Mouse (Mus musculus) embryonic fibroblast, embryonic 13.5 days (primary cell): Measurements from ENCODE around the gene Scn10a.

Experiments
- CTCF ChIP-seq: IDR thresholded peaks from 2 replicates; pipeline ENCODE4 v1.5.1; 2011; ENCODE audit warnings: mild to moderate bottlenecking, control low read depth, low read length, moderate library complexity, borderline replicate concordance; ENCODE audit not compliant: insufficient read depth
- POLR2A ChIP-seq: IDR thresholded peaks from 2 replicates; pipeline ENCODE4 v1.6.1; 2011; ENCODE audit warnings: low read depth, mild to moderate bottlenecking, control low read depth, low read length, moderate library complexity

DNA sequence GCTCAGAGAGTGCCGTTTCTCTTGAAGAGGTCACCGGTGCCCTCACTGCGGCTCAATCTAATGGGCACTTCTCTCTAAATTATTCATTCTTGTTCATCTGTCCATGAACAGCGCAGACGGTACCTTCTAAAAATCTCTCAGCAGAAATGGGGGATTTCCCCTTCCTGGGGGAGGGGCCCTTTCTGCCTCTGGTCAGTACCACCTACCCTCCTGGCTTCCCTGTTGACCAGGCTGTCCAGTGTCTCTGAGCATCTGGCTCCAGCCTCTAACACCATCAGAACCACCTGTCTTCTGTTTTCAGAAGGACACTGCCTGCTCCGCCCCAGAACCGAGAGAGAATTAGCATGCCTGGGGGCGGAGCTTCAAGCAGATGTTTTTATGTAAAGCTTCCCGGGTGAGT lies 143.4 kb downstream of the Scn10a start:
- TF ChIP-seq CTCF, result no peak
- TF ChIP-seq POLR2A, result no peak
